8 mouse cellular contexts compared by ENCODE assay signal in the genomic region with DNA sequence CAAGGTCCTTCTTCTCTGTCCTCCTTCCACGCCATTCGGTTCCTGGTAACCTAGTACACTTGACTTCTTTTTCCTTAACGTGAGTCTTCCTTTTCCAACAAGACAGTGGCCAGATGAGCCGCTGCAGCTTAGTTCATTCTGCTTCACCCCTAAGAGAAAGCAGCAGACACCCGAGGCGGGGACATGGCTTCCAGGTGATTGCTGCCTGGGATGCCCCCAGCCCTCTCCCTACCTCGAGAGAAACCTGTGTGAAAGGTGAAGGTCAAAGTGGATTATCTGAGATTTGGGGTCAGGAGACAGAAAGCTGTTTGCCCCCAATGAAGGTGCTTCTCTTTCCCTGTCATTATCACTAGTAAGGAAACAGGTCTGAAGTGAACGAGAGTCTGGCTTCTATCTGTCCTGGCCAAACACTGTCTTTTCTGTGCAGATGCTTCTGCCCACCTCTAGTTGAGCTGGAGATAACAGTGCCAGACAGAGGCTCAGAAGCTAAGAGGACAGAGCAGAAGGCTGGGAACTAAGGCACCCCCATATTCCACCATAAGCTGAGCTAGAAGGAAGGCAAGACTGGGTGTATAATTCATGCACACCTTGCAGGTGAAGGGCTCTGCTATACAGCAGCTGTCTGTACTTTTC. TPM values are rescaled to one million over a fixed set of nuclear protein-coding genes. Genes with fewer than 3 reads are reported as not detected.
DNase-seq lines count a peak whose midpoint lies in the region; ATAC-seq lines count a peak whose summit lies in the region.
"Had no signal": no experiment of that assay in that cellular context is flagged by ENCODE, and none has a peak within 500 bp of the region (broad histone marks: within the 10 kb centered on the region; RNA-seq: fewer than 3 reads in every experiment).

No protein-coding gene starts in this region.

- H3K9me3 ChIP-seq in hindbrain, embryonic 11.5 days (ENCODE audit: control insufficient read depth, low read length): no peaks in the 10 kb centered on the region
- no peaks in the 10 kb centered on the region for H3K9me3 ChIP-seq in liver, embryonic 15.5 days (replicated peaks)

- no peak overlapping the region; the same call in 1 of the 2 replicates for H3K4me3 ChIP-seq in hindbrain, embryonic 11.5 days (ENCODE audit: low read depth, low read length)
- H3K4me3 ChIP-seq in liver, embryonic 15.5 days (replicated peaks): peak overlapping the region; percentile 34; the same call in 1 of the 2 replicates

- no peaks in the 10 kb centered on the region; the same call in 1 of the 2 replicates for H3K27me3 ChIP-seq in hindbrain, embryonic 11.5 days (ENCODE audit: control insufficient read depth, insufficient read depth, low read length)
- H3K27me3 ChIP-seq in liver, embryonic 15.5 days: peaks cover 32% of the 10 kb centered on the region

- H3K27ac ChIP-seq in hindbrain, embryonic 11.5 days (ENCODE audit: low read depth, low read length): no peak overlapping the region
- no peak overlapping the region for H3K27ac ChIP-seq in liver, embryonic 15.5 days (replicated peaks)
- H3K27ac ChIP-seq: macrophage had no signal

- peaks cover 3% of the 10 kb centered on the region; the same call in 1 of the 2 replicates for H3K4me1 ChIP-seq in hindbrain, embryonic 11.5 days (replicated peaks; ENCODE audit: control insufficient read depth, insufficient read depth, low read length)
- H3K4me1 ChIP-seq in liver, embryonic 15.5 days (replicated peaks): peaks cover 4% of the 10 kb centered on the region

- DNase-seq in spleen, postnatal 4 days (ENCODE audit: low spot score in 2 of 2): peak; percentile 9 to 53
- no peak for DNase-seq in spleen, postnatal 14 days (ENCODE audit: low spot score in 2 of 2)
- no peak for DNase-seq in hindbrain, embryonic 11.5 days (ENCODE audit: low spot score)
- no peak for DNase-seq in natural killer cell, adult 2 months (ENCODE audit: low spot score in 2 of 2)
- DNase-seq in spleen, postnatal 36 days (ENCODE audit: low spot score in 2 of 2): no peak

- H3K9ac ChIP-seq in hindbrain, embryonic 11.5 days (ENCODE audit: low read depth, low read length): no peak overlapping the region
- no peak overlapping the region for H3K9ac ChIP-seq in liver, embryonic 15.5 days

- peak overlapping the region; percentile 49 for H3K4me2 ChIP-seq in hindbrain, embryonic 11.5 days (replicated peaks; ENCODE audit: low read depth, low read length)
- H3K4me2 ChIP-seq in liver, embryonic 15.5 days: peak overlapping the region; percentile 54

- no peak for ATAC-seq in hindbrain, embryonic 11.5 days (ENCODE audit: low FRiP score)
- ATAC-seq in liver, embryonic 15.5 days (ENCODE audit: insufficient read depth): peak; percentile 12; the same call in 1 of the 2 replicates
- no peak for ATAC-seq in activated CD4-positive, CD25-positive, alpha-beta regulatory T cell, adult 4 months

- H3K36me3 ChIP-seq in hindbrain, embryonic 11.5 days (ENCODE audit: control insufficient read depth, insufficient read depth, low read length): no peaks in the 10 kb centered on the region
- H3K36me3 ChIP-seq in liver, embryonic 15.5 days (replicated peaks): no peaks in the 10 kb centered on the region; the same call in 1 of the 2 replicates

- WGBS in hindbrain, embryonic 11.5 days: 42% methylated on average over 8 of the region's 8 CpGs
- 27% methylated on average over 8 of the region's 8 CpGs for WGBS in liver, embryonic 15.5 days (ENCODE audit: insufficient replicate concordance)

RNA-seq across cellular contexts. Expression of a gene that starts 16.8 kb away (rescaled TPM):
- polyA plus RNA-seq in hindbrain, embryonic 11.5 days (2014; fragmentation: Nextera tagmentation; extraction: Ambion mirVana): 34.5 and 39.4 TPM in 2 replicates
- polyA plus RNA-seq in liver, embryonic 15.5 days (2015; fragmentation: Nextera tagmentation; extraction: Ambion mirVana): 8.0 and 10.6 TPM in 2 replicates
- polyA plus RNA-seq in activated CD4-positive, CD25-positive, alpha-beta regulatory T cell, adult 4 months (2017; shearing (Covaris generic)): 10 to 100 TPM; 13.0 to 16.5 TPM

RNA-seq across cellular contexts. Expression of a gene that starts 20.0 kb away (rescaled TPM):
- 0.60 and 1.7 TPM in 2 replicates for polyA plus RNA-seq in hindbrain, embryonic 11.5 days (2014; fragmentation: Nextera tagmentation; extraction: Ambion mirVana)
- polyA plus RNA-seq in liver, embryonic 15.5 days (2015; fragmentation: Nextera tagmentation; extraction: Ambion mirVana): 0.02 and 0.06 TPM in 2 replicates
- polyA plus RNA-seq in activated CD4-positive, CD25-positive, alpha-beta regulatory T cell, adult 4 months (2017; shearing (Covaris generic)): not detected
- polyA plus RNA-seq: macrophage had no signal

RNA-seq across cellular contexts. Expression of a gene that starts 34.5 kb away (rescaled TPM):
- polyA plus RNA-seq in hindbrain, embryonic 11.5 days (2014; fragmentation: Nextera tagmentation; extraction: Ambion mirVana): 68.1 and 69.0 TPM in 2 replicates
- polyA plus RNA-seq in liver, embryonic 15.5 days (2015; fragmentation: Nextera tagmentation; extraction: Ambion mirVana): 8.5 and 9.4 TPM in 2 replicates
- 10 to 100 TPM; 44.7 to 54.4 TPM for polyA plus RNA-seq in activated CD4-positive, CD25-positive, alpha-beta regulatory T cell, adult 4 months (2017; shearing (Covaris generic))

Comparison
In these comparisons a context has a peak if more than half of its experiments do, and no peak if none do; other contexts are left out.
1. DNase-seq: peak in spleen, postnatal 4 days (2 of 2); none in spleen, postnatal 14 days (0 of 2), hindbrain, embryonic 11.5 days (single experiment), natural killer cell, adult 2 months (0 of 2) and spleen, postnatal 36 days (0 of 2).